Mouse (Mus musculus) lung, adult 2 months (tissue): ENCODE measurements at regions not wholly inside any gene's neighbourhood (a gene's known extent, or its start where the extent isn't known, plus 50 kb on each side); places are given as distances from the start of the nearest gene placed in this dataset.
A peak's percentile ranks its signal among the peaks of the same experiment; 100 is the strongest.

Experiments used
- DNase-seq: peaks from one replicate; pipeline ENCODE4 v3.0.0; 2022
- H3K4me1 ChIP-seq: fragments of 200-500 bp; 2 replicates; pipeline ENCODE4 v1.6.1; 2011; ENCODE audit warnings: low read length; ENCODE audit not compliant: control insufficient read depth, insufficient read depth
- H3K4me3 ChIP-seq: fragments of 200-500 bp; replicated peaks from 2 replicates; pipeline ENCODE3; 2011; ENCODE audit warnings: low read depth, mild to moderate bottlenecking, control low read depth, low read length; ENCODE audit errors: extremely low read depth
- CTCF ChIP-seq: fragments of 200-500 bp; IDR thresholded peaks from 2 replicates; pipeline ENCODE4 v1.5.1; 2011; ENCODE audit warnings: mild to moderate bottlenecking, low read length, control low read depth; ENCODE audit not compliant: insufficient read depth
- POLR2A ChIP-seq: fragments of 200-500 bp; IDR thresholded peaks from 2 replicates; pipeline ENCODE4 v1.6.1; 2011; ENCODE audit warnings: low read depth, mild to moderate bottlenecking, control low read depth, low read length, borderline replicate concordance; ENCODE audit errors: extremely low read depth
- WGBS: fragments of 180-500 bp; shearing (Covaris S2); methylation state at CpG from one replicate; pipeline ENCODE4 v1.1.7; 2018; 5-methylcytosine and 5-hydroxymethylcytosine counted together

GRCm38 (mm10) chr19:56120723-56121122 is 166.2 kb upstream of the Habp2 start:
- TF ChIP-seq CTCF (no peak), POLR2A (no peak)
- DNase-seq, result no peak
- 58% methylated on average over 7 of the region's 7 CpGs for WGBS
- H3K4me3 ChIP-seq, result no peak overlapping the region
- H3K4me1 ChIP-seq, result no peaks in the 10 kb centered on the region

GRCm38 (mm10) chr19:56122186-56122585 is 164.8 kb upstream of the Habp2 start:
- no peak for TF ChIP-seq CTCF
- no peak for TF ChIP-seq POLR2A
- Histone ChIP-seq H3K4me1 (no peaks in the 10 kb centered on the region), H3K4me3 (no peak overlapping the region)
- WGBS, result 70% methylated on average over 5 of the region's 5 CpGs
- DNase-seq, result no peak

DNA sequence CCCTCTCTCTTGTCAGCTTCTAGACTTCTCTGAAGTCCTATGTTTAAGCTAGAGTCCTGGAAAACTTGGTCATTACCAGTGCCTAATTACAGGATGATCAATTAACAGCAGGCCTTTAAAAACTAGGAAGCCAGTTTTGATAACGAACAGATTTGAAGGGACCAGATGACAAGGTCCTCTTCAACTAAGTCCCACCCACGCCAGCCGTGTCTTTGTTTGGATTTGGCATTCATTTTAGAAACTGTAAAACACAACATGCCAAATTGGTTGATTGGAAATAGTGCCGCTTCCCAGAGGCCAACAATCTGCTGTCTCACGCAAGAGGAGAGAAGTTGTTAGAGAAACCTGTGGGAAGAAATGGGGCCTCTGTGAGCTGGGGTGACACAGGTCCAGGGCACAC is 155.4 kb upstream of the Habp2 start:
- 62% methylated on average over 5 of the region's 5 CpGs for WGBS
- H3K4me1 ChIP-seq, result no peaks in the 10 kb centered on the region
- no peak overlapping the region for H3K4me3 ChIP-seq
- TF ChIP-seq CTCF, result no peak
- no peak for TF ChIP-seq POLR2A
- DNase-seq, result no peak

DNA sequence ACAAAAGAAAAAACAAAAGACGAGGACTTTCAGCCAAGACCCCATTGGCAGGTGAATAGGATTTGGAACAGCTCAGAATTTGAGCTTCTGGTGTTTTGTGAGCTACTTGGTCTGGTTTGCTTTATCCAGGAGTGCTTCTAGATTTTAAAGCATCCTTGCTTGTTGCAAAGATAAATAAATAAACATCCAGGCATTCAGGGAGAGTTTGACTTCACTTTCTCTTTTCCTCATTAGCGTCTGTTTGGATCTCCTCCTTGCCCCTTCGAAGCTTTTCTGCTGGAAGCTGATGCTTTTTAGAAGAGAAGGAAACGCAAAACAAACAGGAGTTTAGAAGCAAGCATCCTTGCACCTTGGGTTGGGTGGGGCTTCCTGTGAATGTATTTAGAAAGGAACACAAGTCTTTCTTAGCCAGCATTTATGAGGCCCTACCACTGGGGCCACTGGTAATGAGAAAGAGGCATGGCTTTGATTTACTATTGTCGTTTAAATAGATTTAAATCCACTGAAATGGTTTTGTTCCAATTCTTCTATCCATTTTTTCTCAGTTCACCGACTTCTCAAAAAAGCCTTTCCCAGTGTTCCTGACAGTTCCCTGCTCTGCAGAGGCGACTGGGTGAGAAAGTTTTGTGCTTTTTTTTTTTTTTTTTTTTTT is 153.9 kb upstream of the Habp2 start:
- Histone ChIP-seq H3K4me1 (no peaks in the 10 kb centered on the region), H3K4me3 (no peak overlapping the region)
- TF ChIP-seq POLR2A (no peak), CTCF (no peak)
- DNase-seq, result no peak
- whole genome bisulfite sequencing, result 54% methylated on average over 7 of the region's 7 CpGs

DNA sequence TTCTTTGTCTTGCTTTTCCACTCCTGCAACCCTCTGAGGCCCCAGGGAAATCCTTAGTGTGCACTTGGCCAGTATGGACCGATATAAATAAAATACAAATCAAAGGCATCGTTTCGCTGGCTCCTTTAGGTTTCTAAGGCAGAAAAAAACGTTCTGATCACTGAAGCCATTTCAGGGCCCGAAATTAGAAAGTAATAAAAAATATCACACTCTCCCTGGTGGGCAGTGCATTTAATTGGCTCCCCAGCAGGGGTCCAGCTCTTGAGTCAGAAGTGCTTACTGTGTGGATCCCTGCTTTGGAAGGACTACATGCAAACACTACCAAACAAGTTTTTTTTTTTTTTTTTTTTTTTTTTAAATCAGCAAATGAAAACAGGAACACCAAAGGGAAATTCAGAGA is 153.4 kb upstream of the Habp2 start:
- Histone ChIP-seq H3K4me1 (no peaks in the 10 kb centered on the region), H3K4me3 (no peak overlapping the region)
- TF ChIP-seq CTCF (no peak), POLR2A (no peak)
- no peak for DNase-seq
- WGBS, result 45% methylated on average over 5 of the region's 5 CpGs

- TF ChIP-seq CTCF (peak; percentile 70), POLR2A (no peak)
Observed at GRCm38 (mm10) chr19:56134081-56134818, 152.7 kb upstream of the Habp2 start.

DNA sequence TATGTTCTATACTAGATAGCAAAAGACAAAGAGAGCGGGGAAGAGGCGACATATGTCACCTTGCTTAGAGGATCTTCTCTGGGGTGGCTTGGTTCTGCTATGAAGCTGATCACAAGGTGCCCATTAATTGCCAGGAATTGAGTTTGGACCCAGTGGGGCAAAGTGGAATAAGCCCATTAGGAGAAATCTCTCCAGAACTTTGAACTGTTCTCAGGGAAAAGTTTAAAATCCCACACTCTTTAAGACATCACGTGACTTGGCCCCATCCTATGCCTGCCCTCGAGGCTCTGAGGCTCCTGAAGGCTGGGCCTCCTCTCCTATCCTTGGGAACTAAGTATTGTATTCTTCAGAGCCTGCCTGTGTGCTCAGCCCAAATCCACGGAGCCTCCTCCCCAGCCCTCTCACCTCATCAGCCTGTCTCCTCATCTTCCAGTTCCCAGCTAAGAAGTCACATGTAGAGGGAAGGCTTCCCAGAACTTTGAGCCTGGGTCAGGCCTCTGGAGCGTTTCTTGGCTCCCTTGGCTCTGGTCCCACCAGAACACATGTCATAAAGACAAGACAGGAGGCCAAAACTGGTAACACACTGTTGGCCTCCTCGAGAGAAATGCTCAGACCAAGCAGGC is 151.5 kb upstream of the Habp2 start:
- peak; percentile 4 for DNase-seq
- H3K4me1 ChIP-seq, result no peaks in the 10 kb centered on the region
- no peak overlapping the region for H3K4me3 ChIP-seq
- 73% methylated on average over 7 of the region's 7 CpGs for WGBS
- TF ChIP-seq POLR2A (no peak), CTCF (no peak)

More at GRCm38 (mm10) chr19:56134081-56134818, 152.7 kb upstream of the Habp2 start:
- H3K4me1 ChIP-seq, result no peaks in the 10 kb centered on the region
- 21% methylated on average over 17 of the region's 17 CpGs for WGBS
- H3K4me3 ChIP-seq, result no peak overlapping the region
- DNase-seq, result peak; percentile 43

DNA sequence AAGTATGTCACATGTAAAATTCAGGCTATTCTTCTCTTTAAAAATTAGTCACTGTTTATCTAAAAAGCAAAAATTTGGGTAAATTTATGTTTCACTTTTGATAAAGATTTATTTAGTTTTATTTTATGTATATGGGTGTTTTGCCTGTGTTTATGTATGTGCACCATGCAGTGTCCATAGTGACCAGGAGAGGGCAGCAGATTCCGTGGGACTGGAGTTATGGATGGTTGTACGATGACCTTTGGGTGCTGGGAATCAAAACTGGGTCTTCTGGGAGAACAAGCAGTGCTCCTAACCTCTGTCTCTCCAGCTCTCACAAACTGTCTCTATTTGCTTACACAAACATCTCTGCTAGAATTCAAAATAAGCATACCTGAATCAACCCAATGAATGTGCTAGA is 146.4 kb upstream of the Habp2 start:
- H3K4me3 ChIP-seq, result no peak overlapping the region
- no peak for TF ChIP-seq POLR2A
- no peak for TF ChIP-seq CTCF
- no peak for DNase-seq
- H3K4me1 ChIP-seq, result no peaks in the 10 kb centered on the region
- WGBS, result 78% methylated on average over 2 of the region's 2 CpGs

DNA sequence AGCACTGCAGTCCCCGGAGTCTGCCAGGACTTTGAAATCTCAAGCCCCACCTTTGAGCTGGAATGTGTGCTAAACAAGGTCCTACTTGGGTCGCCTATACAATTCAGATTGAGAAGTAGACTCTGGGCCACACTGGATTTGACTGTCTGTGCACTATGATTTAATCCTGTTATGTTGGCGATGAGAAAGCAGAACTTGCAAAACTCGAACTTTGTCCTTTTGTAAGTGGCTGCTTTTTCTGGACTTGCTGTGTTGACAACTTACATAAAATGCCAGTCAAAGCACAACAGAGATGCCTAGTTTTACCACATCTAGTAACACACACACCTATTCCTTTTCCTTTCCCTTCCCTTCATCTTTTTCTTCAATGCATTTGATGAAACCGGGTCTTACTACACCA is 142.7 kb upstream of the Habp2 start:
- no peak for DNase-seq
- 77% methylated on average over 5 of the region's 5 CpGs for WGBS
- H3K4me1 ChIP-seq, result no peaks in the 10 kb centered on the region
- TF ChIP-seq POLR2A (no peak), CTCF (no peak)
- H3K4me3 ChIP-seq, result no peak overlapping the region
